Mouse (Mus musculus) neutrophil, adult 5-6 weeks (primary cell): ENCODE measurements at regions not wholly inside any gene's neighbourhood (a gene's known extent, or its start where the extent isn't known, plus 50 kb on each side); places are given as distances from the start of the nearest gene placed in this dataset.
"Not testable (repeated sequence)": the region's sequence is repeated elsewhere in the genome, so short reads cannot be mapped to it uniquely, and the experiment has no call there.

Source experiments
- ATAC-seq: fragments of 151-379, 151-347 bp; 2 replicates; pipeline ENCODE4 v1.8.0; 2017; ENCODE audit warnings: mild to moderate bottlenecking, moderate TSS enrichment; ENCODE audit not compliant: insufficient number of reproducible peaks, poor library complexity, low FRiP score, severe bottlenecking; ENCODE audit errors: extremely low read depth

DNA sequence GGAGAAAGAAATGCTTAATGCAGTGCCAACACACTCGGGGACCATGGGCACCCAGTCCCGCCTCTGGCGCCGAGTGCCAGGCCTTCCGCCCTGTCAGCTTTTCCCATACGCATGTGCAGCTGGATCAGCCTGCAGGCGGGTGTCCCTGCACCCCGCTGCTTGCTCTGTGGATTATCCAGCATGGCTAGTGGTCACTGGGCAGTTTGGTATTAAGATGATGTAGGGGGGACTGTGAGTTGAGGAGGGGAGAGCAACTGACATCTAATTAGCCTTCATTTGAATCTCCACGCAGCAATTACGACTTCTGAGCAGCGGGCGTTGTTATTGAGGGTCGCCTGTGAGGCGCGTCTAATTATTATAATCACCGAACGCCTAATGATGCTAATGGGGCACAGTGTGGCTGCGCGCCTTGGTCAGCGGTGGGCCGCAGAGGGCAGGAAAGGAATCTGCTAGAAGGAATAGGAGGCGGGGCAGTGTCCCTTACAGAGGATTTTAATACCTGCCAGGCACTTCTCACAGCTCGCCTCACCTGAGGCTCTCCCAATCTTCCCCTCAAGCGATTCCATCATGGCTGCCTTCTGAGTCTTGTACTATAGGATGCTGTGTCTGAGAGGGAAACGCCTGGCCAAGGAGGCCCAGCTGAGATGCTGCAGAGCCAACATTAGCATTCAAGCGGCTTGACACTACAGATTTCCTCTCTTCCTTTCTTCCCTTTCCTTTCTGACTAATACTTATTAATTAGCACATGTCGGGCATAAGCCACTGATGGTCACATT, 116.3 kb downstream of the Cyld start:
- no peak for ATAC-seq

DNA sequence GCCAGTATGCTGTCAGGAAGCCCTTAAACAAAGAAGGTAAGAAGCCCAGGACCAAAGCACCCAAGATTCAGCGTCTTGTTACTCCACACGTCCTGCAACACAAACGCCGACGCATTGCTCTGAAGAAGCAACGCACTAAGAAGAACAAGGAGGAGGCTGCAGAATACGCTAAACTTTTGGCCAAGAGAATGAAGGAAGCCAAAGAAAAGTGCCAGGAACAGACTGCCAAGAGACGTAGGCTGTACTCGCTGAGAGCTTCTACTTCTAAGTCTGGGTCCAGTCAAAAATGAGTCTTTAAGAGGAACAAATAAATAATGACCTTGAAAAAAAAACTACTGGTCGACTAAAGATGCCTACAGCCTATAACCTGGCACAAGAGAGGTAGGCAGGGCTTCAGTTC, 110.0 kb downstream of the Cyld start:
- ATAC-seq, result not testable (repeated sequence)
